Mouse (Mus musculus): ENCODE results near the gene Efna5. TPM values are rescaled to one million over a fixed set of nuclear protein-coding genes. Genes with fewer than 3 reads are reported as not detected.

Efna5 gene
- total and polyA plus RNA-seq, 2 experiments = 0.94 to 2.1 TPM

DNA sequence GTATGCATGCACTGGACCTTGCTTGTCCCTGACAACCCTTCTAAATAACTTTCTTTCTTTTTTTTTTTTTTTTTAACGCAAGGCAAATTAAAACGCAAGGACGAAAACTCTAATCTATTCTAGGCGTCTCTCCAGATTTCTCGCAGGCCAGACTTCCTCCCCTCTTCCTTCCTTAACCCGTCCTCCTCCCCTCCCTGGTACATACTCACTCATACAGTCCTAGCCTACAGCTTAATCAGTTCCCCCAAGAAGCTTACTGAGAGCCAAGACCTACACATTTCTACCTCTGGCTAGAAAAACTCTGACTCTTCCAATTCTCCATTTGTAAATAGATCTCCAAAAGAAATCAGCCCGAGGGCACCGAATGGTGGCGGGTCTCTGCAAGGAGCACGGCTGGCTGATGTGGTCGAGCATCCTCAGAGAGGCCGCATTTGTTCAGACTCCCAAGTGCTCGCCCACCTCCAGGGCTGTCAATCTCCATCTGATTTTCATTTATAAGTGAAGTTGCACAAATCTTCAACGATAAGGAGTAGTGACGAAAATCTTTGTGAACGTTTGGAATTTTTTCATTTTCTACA lies 48.5 kb downstream of the Efna5 start:
- TF ChIP-seq CTCF (IDR thresholded peaks at IDR 0.05; ENCODE audit: low read depth, low read length) = no peak
- TF ChIP-seq POLR2A (IDR thresholded peaks at IDR 0.05; ENCODE audit: extremely low read depth, insufficient read depth, low read length) = no peak
- 74% methylated on average over 16 of the region's 16 CpGs for WGBS
- no peaks in the 10 kb centered on the region for H3K4me1 ChIP-seq (ENCODE audit: control insufficient read depth, insufficient read depth, low read length)

DNA sequence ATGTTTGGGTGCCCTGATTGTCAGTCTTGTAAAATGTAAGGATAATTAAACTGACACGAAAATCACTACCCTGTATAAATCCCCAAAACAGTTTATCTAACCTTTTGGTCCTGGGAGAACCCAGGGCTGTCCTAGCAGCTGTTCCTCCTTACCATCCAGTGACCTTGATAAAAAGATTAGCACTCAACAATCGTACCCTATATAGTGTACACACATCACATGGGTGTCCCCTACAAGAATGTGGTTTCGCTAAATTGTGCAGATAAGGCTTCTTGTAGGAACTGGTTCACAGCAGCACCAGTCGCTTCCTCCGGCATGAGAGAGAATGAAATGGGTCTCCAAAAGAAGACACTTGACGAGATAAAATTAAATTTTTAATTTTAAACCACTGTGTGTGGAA lies 53.6 kb downstream of the Efna5 start:
- no peak for DNase-seq (ENCODE audit: extremely low read depth, low read depth, low spot score)
- H3K9ac ChIP-seq (ENCODE audit: low read depth, low read length) = no peak overlapping the region
- no peaks in the 10 kb centered on the region for H3K27me3 ChIP-seq (ENCODE audit: control insufficient read depth, insufficient read depth, low read length)
- no peak overlapping the region for H3K27ac ChIP-seq (replicated peaks; ENCODE audit: insufficient read depth, low read depth, low read length)
- no peak overlapping the region for H3K4me3 ChIP-seq (ENCODE audit: insufficient read depth, low read depth, low read length)
- no peaks in the 10 kb centered on the region for H3K79me2 ChIP-seq (ENCODE audit: control insufficient read depth, insufficient read depth, low read length)
- H3K4me1 ChIP-seq (ENCODE audit: control insufficient read depth, insufficient read depth, low read length) = no peaks in the 10 kb centered on the region
- WGBS = 80% methylated on average over 6 of the region's 6 CpGs
- no peak for TF ChIP-seq CTCF (IDR thresholded peaks at IDR 0.05; ENCODE audit: low read depth, low read length)
- no peak for TF ChIP-seq POLR2A (IDR thresholded peaks at IDR 0.05; ENCODE audit: extremely low read depth, insufficient read depth, low read length)
- H3K36me3 ChIP-seq (ENCODE audit: control insufficient read depth, insufficient read depth, low read length) = no peaks in the 10 kb centered on the region

More for the DNA sequence above, 48.5 kb downstream of the Efna5 start:
- H3K79me2 ChIP-seq (ENCODE audit: control insufficient read depth, insufficient read depth, low read length) = no peaks in the 10 kb centered on the region
- H3K4me3 ChIP-seq (ENCODE audit: insufficient read depth, low read depth, low read length) = no peak overlapping the region
- H3K27me3 ChIP-seq (ENCODE audit: control insufficient read depth, insufficient read depth, low read length) = no peaks in the 10 kb centered on the region
- no peak overlapping the region for H3K27ac ChIP-seq (replicated peaks; ENCODE audit: insufficient read depth, low read depth, low read length)
- DNase-seq (ENCODE audit: extremely low read depth, low read depth, low spot score) = peak; percentile 1
- H3K36me3 ChIP-seq (ENCODE audit: control insufficient read depth, insufficient read depth, low read length) = no peaks in the 10 kb centered on the region
- no peak overlapping the region for H3K9ac ChIP-seq (ENCODE audit: low read depth, low read length)

DNA sequence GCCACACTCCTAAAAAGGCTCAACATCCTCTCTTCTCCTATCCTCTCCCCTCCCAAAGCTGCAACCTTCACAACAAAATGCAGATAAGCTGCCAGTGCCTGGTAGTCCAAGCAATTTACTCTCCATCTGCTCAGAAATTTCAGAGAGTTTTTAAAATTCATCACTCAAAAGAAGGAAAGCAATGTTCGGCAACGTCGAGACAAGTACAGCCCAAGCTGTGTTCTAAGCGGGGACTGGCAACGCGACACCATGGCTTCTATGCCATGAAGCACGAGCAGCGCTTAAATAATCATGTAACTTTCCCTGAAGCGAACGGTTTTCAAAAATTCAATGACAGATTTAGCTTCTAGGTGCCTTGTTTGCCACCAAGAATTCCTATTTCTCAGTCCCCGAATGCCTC lies 59.9 kb downstream of the Efna5 start:
- WGBS = 94% methylated on average over 11 of the region's 11 CpGs
- H3K27me3 ChIP-seq (ENCODE audit: control insufficient read depth, insufficient read depth, low read length) = no peaks in the 10 kb centered on the region
- TF ChIP-seq CTCF (IDR thresholded peaks at IDR 0.05; ENCODE audit: low read depth, low read length) (no peak), POLR2A (IDR thresholded peaks at IDR 0.05; ENCODE audit: extremely low read depth, insufficient read depth, low read length) (no peak)

DNA sequence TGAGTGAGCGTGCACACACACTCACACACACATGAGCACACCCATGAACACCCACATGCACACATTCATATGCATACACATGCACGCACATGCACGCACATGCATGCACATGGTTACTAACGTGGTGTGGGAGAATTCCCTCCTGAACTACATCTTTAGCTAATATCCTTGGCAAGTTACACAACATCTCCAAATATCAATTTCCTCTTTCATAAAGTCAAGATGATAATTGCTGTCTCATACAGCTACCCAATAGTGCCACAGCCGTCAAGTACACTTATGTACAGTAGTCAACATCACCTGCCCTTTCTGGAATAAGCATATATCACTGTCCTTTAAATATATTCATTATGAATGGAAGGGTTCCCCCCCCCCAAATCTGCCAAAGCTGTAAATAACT lies 61.2 kb downstream of the Efna5 start:
- H3K4me3 ChIP-seq (ENCODE audit: insufficient read depth, low read depth, low read length) = no peak overlapping the region
- H3K27me3 ChIP-seq (ENCODE audit: control insufficient read depth, insufficient read depth, low read length) = no peaks in the 10 kb centered on the region
- H3K4me1 ChIP-seq (ENCODE audit: control insufficient read depth, insufficient read depth, low read length) = no peaks in the 10 kb centered on the region
- no peak overlapping the region for H3K27ac ChIP-seq (replicated peaks; ENCODE audit: insufficient read depth, low read depth, low read length)
- H3K79me2 ChIP-seq (ENCODE audit: control insufficient read depth, insufficient read depth, low read length) = no peaks in the 10 kb centered on the region
- TF ChIP-seq POLR2A (IDR thresholded peaks at IDR 0.05; ENCODE audit: extremely low read depth, insufficient read depth, low read length) (no peak), CTCF (IDR thresholded peaks at IDR 0.05; ENCODE audit: low read depth, low read length) (no peak)
- no peak overlapping the region for H3K9ac ChIP-seq (ENCODE audit: low read depth, low read length)
- H3K36me3 ChIP-seq (ENCODE audit: control insufficient read depth, insufficient read depth, low read length) = no peaks in the 10 kb centered on the region
- 92% methylated on average over 5 of the region's 5 CpGs for WGBS
- DNase-seq (ENCODE audit: extremely low read depth, low read depth, low spot score) = no peak

More for the DNA sequence above, 59.9 kb downstream of the Efna5 start:
- Histone ChIP-seq H3K36me3 (ENCODE audit: control insufficient read depth, insufficient read depth, low read length) (no peaks in the 10 kb centered on the region), H3K9ac (ENCODE audit: low read depth, low read length) (no peak overlapping the region), H3K4me3 (ENCODE audit: insufficient read depth, low read depth, low read length) (no peak overlapping the region), H3K79me2 (ENCODE audit: control insufficient read depth, insufficient read depth, low read length) (no peaks in the 10 kb centered on the region), H3K4me1 (ENCODE audit: control insufficient read depth, insufficient read depth, low read length) (no peaks in the 10 kb centered on the region), H3K27ac (replicated peaks; ENCODE audit: insufficient read depth, low read depth, low read length) (no peak overlapping the region)
- no peak for DNase-seq (ENCODE audit: extremely low read depth, low read depth, low spot score)

DNA sequence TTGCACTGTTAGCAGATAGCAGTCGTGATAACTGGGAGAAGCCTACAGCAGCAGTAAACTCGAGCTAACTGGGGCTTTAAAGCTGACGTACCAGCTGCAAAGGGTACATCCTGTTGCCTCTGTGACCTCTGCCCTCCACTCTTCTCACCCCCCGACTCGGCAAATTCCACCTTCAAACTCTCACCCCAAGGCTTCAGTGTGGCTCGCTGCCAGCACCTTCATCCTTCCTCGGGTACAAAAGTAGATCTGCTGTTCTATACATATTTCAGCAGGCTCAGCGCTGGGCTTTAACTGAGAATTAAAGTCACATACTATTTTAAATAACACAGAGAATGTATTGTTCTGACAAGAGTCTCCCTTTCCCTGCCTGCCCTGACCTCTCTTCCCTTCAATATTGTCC lies 62.3 kb downstream of the Efna5 start:
- Histone ChIP-seq H3K27me3 (ENCODE audit: control insufficient read depth, insufficient read depth, low read length) (no peaks in the 10 kb centered on the region), H3K9ac (ENCODE audit: low read depth, low read length) (no peak overlapping the region), H3K4me1 (ENCODE audit: control insufficient read depth, insufficient read depth, low read length) (no peaks in the 10 kb centered on the region), H3K4me3 (ENCODE audit: insufficient read depth, low read depth, low read length) (no peak overlapping the region), H3K36me3 (ENCODE audit: control insufficient read depth, insufficient read depth, low read length) (no peaks in the 10 kb centered on the region), H3K79me2 (ENCODE audit: control insufficient read depth, insufficient read depth, low read length) (no peaks in the 10 kb centered on the region), H3K27ac (replicated peaks; ENCODE audit: insufficient read depth, low read depth, low read length) (no peak overlapping the region)
- WGBS = 39% methylated on average over 8 of the region's 8 CpGs
- no peak for TF ChIP-seq POLR2A (IDR thresholded peaks at IDR 0.05; ENCODE audit: extremely low read depth, insufficient read depth, low read length)
- DNase-seq (ENCODE audit: extremely low read depth, low read depth, low spot score) = no peak

DNA sequence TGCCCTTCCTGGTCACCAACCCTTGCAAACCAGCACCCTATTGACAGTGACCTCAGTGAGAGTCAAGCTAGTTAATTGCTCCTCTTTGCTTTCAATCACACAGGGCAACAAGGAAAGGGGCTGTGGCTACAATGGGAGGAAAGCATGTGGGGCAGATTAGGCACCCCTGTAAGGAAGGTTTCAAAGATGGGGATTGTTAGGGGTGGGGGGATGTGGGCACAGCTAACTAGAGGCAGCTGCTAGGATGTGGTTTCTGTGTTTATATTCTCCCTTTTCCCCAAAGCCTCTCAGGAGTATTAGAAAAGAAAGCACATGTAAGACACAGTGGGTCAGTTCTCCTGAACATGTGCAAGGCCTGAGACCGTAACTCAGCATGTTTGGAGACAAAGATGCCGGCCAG lies 62.8 kb downstream of the Efna5 start:
- H3K36me3 ChIP-seq (ENCODE audit: control insufficient read depth, insufficient read depth, low read length) = no peaks in the 10 kb centered on the region
- no peaks in the 10 kb centered on the region for H3K27me3 ChIP-seq (ENCODE audit: control insufficient read depth, insufficient read depth, low read length)
- no peak overlapping the region for H3K27ac ChIP-seq (replicated peaks; ENCODE audit: insufficient read depth, low read depth, low read length)
- H3K9ac ChIP-seq (ENCODE audit: low read depth, low read length) = no peak overlapping the region
- no peak for DNase-seq (ENCODE audit: extremely low read depth, low read depth, low spot score)
- no peak overlapping the region for H3K4me3 ChIP-seq (ENCODE audit: insufficient read depth, low read depth, low read length)
- TF ChIP-seq CTCF (IDR thresholded peaks at IDR 0.05; ENCODE audit: low read depth, low read length) (no peak), POLR2A (IDR thresholded peaks at IDR 0.05; ENCODE audit: extremely low read depth, insufficient read depth, low read length) (no peak)
- H3K79me2 ChIP-seq (ENCODE audit: control insufficient read depth, insufficient read depth, low read length) = no peaks in the 10 kb centered on the region
- H3K4me1 ChIP-seq (ENCODE audit: control insufficient read depth, insufficient read depth, low read length) = no peaks in the 10 kb centered on the region
- WGBS = 71% methylated on average over 2 of the region's 2 CpGs
